Mouse (Mus musculus): ENCODE measurements around the gene Zbtb17. TPM values are rescaled to one million over a fixed set of nuclear protein-coding genes. Genes with fewer than 3 reads are reported as not detected.

Gene Zbtb17
- 33.1 and 36.4 TPM in 2 replicates for polyA plus RNA-seq (2015; fragmentation: Nextera tagmentation; extraction: Ambion mirVana)

DNA sequence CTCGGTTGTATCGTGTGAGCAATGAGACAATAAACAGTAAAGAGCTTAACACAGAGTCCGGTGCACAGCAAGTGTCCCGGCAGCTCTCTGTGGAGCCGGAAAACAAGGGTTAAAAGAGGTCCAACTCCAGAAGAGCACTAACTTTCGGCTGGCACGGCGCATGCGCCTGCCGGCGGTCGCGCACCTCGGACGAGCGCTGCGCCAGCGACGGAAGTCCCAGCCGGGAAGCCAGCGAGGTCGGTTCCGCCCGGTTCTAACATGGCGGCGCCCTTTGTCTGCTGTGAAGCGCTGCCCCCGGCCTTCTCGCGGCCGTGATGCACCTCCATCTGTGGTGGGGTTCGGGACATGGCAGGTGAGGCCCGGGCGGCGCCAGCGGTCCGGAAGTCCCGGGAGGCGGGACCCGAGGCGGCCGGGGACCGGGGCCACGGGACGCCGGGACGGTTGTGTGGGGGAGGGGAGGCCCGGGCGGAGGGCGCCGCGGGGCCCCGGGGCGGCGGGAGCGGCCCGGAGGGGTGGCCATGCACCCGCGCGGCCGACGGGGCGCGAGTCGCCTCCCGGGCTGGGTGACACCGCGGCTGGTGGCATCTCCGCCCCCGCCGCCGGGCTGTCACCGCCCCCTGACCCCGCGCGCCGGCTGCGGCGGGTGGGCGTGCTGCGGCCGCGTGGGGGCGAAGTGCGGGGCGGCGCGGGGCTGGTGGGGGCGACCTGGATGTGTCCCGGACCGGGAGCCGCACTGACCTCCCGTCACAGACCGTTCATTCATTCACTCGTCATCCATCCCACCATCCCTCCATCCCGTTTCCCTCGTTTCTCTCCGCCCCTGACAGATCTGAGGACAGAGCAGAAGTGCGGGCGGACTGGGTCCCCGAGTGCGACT lies at the start of gene Zbtb17:
Gene Zbtb17, plus strand, starts transcription at position 204 of the 877 bp plus-strand sequence.
- Histone ChIP-seq H3K9me3 (no peaks in the 10 kb centered on the region), H3K4me1 (peaks cover 18% of the 10 kb centered on the region), H3K9ac (peak within 1 kb of the TSS; percentile 95), H3K27me3 (no peaks in the 10 kb centered on the region), H3K36me3 (peaks cover 25% of the 10 kb centered on the region), H3K4me2 (peak within 1 kb of the TSS; percentile 88), H3K4me3 (peak within 1 kb of the TSS; percentile 100), H3K27ac (peak within 1 kb of the TSS; percentile 73)
- peak; percentile 84 for ATAC-seq (ENCODE audit: borderline replicate concordance, extremely low read depth, low FRiP score, low TSS enrichment)
- WGBS: under 1% methylated on average over 67 of the region's 102 CpGs

- peak overlapping the region; percentile 38 for H3K4me2 ChIP-seq
- H3K4me1 ChIP-seq: peaks cover 9% of the 10 kb centered on the region; the same call in 1 of the 2 replicates
- H3K9ac ChIP-seq: no peak overlapping the region
- no peak for ATAC-seq (ENCODE audit: borderline replicate concordance, extremely low read depth, low FRiP score, low TSS enrichment)
- no peak overlapping the region for H3K27ac ChIP-seq
- H3K4me3 ChIP-seq: no peak overlapping the region
- no peaks in the 10 kb centered on the region for H3K9me3 ChIP-seq
- no peaks in the 10 kb centered on the region for H3K27me3 ChIP-seq
- 15% methylated on average over 16 of the region's 16 CpGs for WGBS
- H3K36me3 ChIP-seq: no peaks in the 10 kb centered on the region
Observed at GRCm38 (mm10) chr4:141394751-141395150, 49.7 kb upstream of the Zbtb17 start.

GRCm38 (mm10) chr4:141397861-141398260 lies 46.6 kb upstream of the Zbtb17 start:
- Histone ChIP-seq H3K4me3 (no peak overlapping the region), H3K36me3 (no peaks in the 10 kb centered on the region), H3K27ac (no peak overlapping the region), H3K4me1 (peaks cover 9% of the 10 kb centered on the region; the same call in 1 of the 2 replicates), H3K27me3 (no peaks in the 10 kb centered on the region), H3K4me2 (no peak overlapping the region), H3K9ac (no peak overlapping the region), H3K9me3 (no peaks in the 10 kb centered on the region)
- ATAC-seq (ENCODE audit: borderline replicate concordance, extremely low read depth, low FRiP score, low TSS enrichment): no peak
- WGBS: 63% methylated on average over 12 of the region's 12 CpGs

DNA sequence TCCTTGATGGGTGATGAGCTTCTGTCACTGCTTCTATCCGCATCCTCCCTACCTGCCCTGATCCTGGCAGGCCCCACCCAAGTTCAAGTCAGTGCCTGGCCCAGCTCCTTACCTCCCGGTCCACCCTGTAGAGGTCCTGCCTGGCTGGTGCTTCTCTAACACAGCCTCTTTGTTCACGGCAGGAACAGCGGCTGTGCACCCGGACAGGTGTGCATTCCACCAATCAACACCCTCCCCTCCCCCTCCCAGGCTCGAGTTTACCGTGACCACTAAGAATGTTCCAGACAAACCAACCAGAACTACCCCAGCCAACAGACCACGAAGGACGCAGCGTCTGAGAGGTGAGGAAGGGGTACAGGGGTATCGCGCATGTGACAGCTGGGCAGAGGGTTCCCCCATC lies 45.9 kb upstream of the Zbtb17 start, which contains the start of gene Clcnka:
Gene Clcnka, minus strand, starts transcription at position 180 of the 400 bp plus-strand sequence.
- H3K27me3 ChIP-seq: no peaks in the 10 kb centered on the region
- H3K36me3 ChIP-seq: no peaks in the 10 kb centered on the region
- 41% methylated on average over 12 of the region's 12 CpGs for WGBS
- no peak within 1 kb of the TSS for H3K27ac ChIP-seq
- no peak within 1 kb of the TSS for H3K4me3 ChIP-seq
- no peaks in the 10 kb centered on the region for H3K9me3 ChIP-seq
- H3K4me2 ChIP-seq: no peak within 1 kb of the TSS
- 0 out of 2 replicates have a peak, but pooled peaks have one; percentile 37 for ATAC-seq (ENCODE audit: borderline replicate concordance, extremely low read depth, low FRiP score, low TSS enrichment)
- H3K4me1 ChIP-seq: peaks cover 9% of the 10 kb centered on the region; the same call in 1 of the 2 replicates
- H3K9ac ChIP-seq: no peak within 1 kb of the TSS

DNA sequence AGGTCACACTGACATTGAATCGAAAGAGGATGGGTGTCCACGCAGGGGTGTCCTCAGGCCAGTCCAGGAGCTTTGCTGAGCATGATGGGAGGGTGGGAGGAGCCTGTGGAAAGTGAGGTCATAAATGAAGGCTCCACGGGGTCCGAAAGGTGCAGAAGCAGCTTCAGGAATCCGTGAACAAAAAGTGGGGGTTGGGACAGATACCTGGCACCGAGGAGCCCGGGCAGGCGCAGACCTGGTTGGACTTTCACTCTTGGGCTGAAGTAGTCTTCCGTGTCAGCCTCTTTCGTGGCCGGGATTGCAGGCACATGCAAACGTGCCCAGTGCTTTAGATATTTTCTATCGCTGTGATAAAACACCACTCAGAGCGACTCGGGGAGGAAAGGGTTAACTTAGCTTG lies 44.3 kb upstream of the Zbtb17 start:
- Histone ChIP-seq H3K4me2 (no peak overlapping the region), H3K27ac (no peak overlapping the region), H3K36me3 (no peaks in the 10 kb centered on the region), H3K9ac (no peak overlapping the region), H3K27me3 (no peaks in the 10 kb centered on the region), H3K4me1 (peaks cover 8% of the 10 kb centered on the region), H3K9me3 (no peaks in the 10 kb centered on the region), H3K4me3 (no peak overlapping the region)
- no peak for ATAC-seq (ENCODE audit: borderline replicate concordance, extremely low read depth, low FRiP score, low TSS enrichment)
- WGBS: 84% methylated on average over 15 of the region's 15 CpGs

DNA sequence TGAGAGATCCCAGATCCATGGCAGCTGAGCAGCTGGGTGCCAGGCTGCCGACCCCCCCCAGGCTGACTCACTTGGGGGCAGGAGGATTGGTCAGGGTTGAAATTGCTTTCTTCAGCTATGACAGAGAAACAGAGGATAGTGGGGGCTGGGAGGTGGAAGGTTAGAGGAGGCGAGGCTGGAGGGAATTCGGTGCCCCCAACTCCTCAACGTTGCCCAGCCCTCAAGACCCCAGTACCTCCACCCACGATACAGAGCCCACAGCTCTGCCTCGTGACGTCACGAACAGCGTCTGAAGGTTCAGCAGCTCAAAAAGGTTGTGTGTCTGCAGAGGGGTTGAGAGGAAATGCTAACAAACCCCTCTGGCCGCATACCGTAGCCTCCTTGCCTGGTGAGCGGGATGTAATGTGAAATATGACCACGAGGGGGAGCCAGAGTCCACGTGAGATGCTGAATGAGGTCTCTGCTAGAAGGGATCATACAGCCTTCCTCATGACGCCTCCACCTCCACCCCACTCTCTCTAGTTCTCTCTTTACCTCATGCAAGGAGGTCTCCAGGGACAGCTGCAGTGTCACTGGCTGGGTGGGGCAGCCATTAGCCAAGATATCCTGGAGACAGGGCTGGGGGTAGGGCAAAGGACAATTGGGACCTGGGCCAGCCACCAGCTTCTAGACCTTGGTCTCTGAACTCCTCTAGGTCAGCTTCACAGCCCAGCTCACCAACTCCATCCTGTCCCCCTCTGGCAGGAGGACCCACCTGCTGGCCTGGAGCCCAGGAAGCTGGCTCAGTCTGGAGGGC lies 39.7 kb upstream of the Zbtb17 start:
- Histone ChIP-seq H3K4me3 (no peak overlapping the region), H3K27me3 (no peaks in the 10 kb centered on the region), H3K27ac (no peak overlapping the region), H3K36me3 (no peaks in the 10 kb centered on the region), H3K4me1 (peaks cover 10% of the 10 kb centered on the region; the same call in 1 of the 2 replicates), H3K9ac (no peak overlapping the region), H3K4me2 (peak overlapping the region; percentile 44), H3K9me3 (no peaks in the 10 kb centered on the region)
- 9% methylated on average over 15 of the region's 15 CpGs for WGBS
- peak; percentile 58 for ATAC-seq (ENCODE audit: borderline replicate concordance, extremely low read depth, low FRiP score, low TSS enrichment)

DNA sequence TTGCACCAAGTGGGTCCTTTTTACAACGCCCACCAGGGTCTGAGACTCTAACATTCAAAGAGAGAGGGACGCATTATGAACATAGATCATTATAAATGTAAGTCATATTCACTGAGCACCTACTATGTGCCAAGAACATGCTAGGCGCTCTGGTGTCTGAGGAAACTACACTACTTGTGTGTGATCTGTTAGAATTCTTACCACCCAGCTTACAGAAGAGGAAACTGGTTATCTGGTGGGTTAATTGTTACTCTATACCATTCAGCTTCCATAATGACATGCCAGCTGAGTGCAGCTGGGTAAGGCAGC lies 39.2 kb upstream of the Zbtb17 start:
- Histone ChIP-seq H3K9ac (no peak overlapping the region), H3K27ac (no peak overlapping the region), H3K9me3 (no peaks in the 10 kb centered on the region), H3K4me3 (no peak overlapping the region), H3K4me1 (peaks cover 10% of the 10 kb centered on the region; the same call in 1 of the 2 replicates), H3K4me2 (no peak overlapping the region), H3K27me3 (no peaks in the 10 kb centered on the region), H3K36me3 (no peaks in the 10 kb centered on the region)
- 76% methylated on average over 3 of the region's 3 CpGs for WGBS
- no peak for ATAC-seq (ENCODE audit: borderline replicate concordance, extremely low read depth, low FRiP score, low TSS enrichment)

DNA sequence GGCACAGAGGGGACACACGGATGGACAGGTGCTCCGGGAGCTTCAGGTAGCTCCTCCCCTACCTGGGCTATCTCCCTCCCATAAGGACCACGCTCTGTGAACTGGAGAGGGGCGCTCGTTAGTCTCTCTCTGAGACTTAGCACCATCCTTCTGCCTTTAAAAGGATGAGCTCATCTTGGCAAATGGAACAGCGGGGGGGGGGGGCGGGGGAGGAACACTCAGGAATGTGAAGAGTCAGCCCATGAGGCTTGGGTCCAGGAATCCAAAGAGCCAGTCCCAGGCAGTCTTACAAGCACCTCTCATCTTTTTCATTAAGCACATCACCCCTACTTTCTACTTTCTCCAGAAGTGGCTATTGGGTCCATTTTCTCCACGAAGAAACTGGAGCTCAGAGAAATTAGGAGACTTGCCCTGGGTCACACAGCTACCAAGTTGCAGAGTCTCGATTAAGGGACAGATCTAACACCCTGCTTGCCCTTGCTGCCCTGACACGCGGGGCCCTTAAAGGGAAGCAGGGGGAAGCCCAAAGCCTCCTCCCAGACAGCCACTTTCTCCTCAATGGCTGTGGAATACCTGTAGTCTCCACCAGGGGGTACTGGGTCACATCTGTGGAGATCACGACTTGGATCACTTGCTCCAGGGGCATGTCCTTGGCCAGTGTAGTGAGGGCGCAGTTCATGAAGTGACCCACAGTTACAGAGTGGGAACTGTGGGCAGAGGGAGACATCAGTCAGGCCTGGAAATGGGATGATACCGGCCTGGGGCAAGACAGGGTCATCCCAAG lies 37.7 kb upstream of the Zbtb17 start:
- Histone ChIP-seq H3K4me1 (peaks cover 10% of the 10 kb centered on the region; the same call in 1 of the 2 replicates), H3K36me3 (no peaks in the 10 kb centered on the region), H3K4me2 (no peak overlapping the region), H3K4me3 (no peak overlapping the region), H3K9me3 (no peaks in the 10 kb centered on the region), H3K9ac (no peak overlapping the region), H3K27me3 (no peaks in the 10 kb centered on the region), H3K27ac (no peak overlapping the region)
- 33% methylated on average over 13 of the region's 14 CpGs for WGBS
- no peak for ATAC-seq (ENCODE audit: borderline replicate concordance, extremely low read depth, low FRiP score, low TSS enrichment)

GRCm38 (mm10) chr4:141408577-141408976 lies 35.9 kb upstream of the Zbtb17 start:
- Histone ChIP-seq H3K4me2 (no peak overlapping the region), H3K36me3 (no peaks in the 10 kb centered on the region), H3K9me3 (no peaks in the 10 kb centered on the region), H3K4me1 (peaks cover 10% of the 10 kb centered on the region; the same call in 1 of the 2 replicates), H3K27ac (no peak overlapping the region), H3K27me3 (no peaks in the 10 kb centered on the region), H3K9ac (no peak overlapping the region), H3K4me3 (no peak overlapping the region)
- no peak for ATAC-seq (ENCODE audit: borderline replicate concordance, extremely low read depth, low FRiP score, low TSS enrichment)
- WGBS: 84% methylated on average over 3 of the region's 3 CpGs

GRCm38 (mm10) chr4:141411430-141411992 lies 32.9 kb upstream of the Zbtb17 start:
- H3K9ac ChIP-seq: no peak overlapping the region
- H3K9me3 ChIP-seq: no peaks in the 10 kb centered on the region
- ATAC-seq (ENCODE audit: borderline replicate concordance, extremely low read depth, low FRiP score, low TSS enrichment): no peak
- no peaks in the 10 kb centered on the region for H3K36me3 ChIP-seq
- no peak overlapping the region for H3K4me2 ChIP-seq
- H3K4me1 ChIP-seq: 0 out of 2 replicates have a peak, but pooled peaks cover 6% of the 10 kb centered on the region
- H3K27ac ChIP-seq: no peak overlapping the region
- 17% methylated on average over 22 of the region's 22 CpGs for WGBS
- no peak overlapping the region for H3K4me3 ChIP-seq
- H3K27me3 ChIP-seq: no peaks in the 10 kb centered on the region

- no peak for ATAC-seq (ENCODE audit: borderline replicate concordance, extremely low read depth, low FRiP score, low TSS enrichment)
- WGBS: 67% methylated on average over 7 of the region's 7 CpGs
- H3K27ac ChIP-seq: no peak within 1 kb of the TSS
- H3K4me1 ChIP-seq: peaks cover 13% of the 10 kb centered on the region; the same call in 1 of the 2 replicates
- no peak within 1 kb of the TSS for H3K9ac ChIP-seq
- H3K4me3 ChIP-seq: no peak within 1 kb of the TSS
- H3K9me3 ChIP-seq: no peaks in the 10 kb centered on the region
- H3K4me2 ChIP-seq: no peak within 1 kb of the TSS
- no peaks in the 10 kb centered on the region for H3K36me3 ChIP-seq
- H3K27me3 ChIP-seq: peaks cover 6% of the 10 kb centered on the region; the same call in 1 of the 2 replicates
Observed at GRCm38 (mm10) chr4:141415924-141416323, 28.5 kb upstream of the Zbtb17 start, which contains the start of gene Clcnkb. Gene Clcnkb, minus strand, starts transcription at chr4:141416014.
